Mouse (Mus musculus) heart, postnatal 4 days (tissue): ENCODE results near the gene Zp2. TPM values are rescaled to one million over a fixed set of nuclear protein-coding genes. Genes with fewer than 3 reads are reported as not detected.

Source experiments
- DNase-seq: peaks from one replicate; pipeline ENCODE4 v3.0.0; 2021
- total RNA-seq, 2 experiments: library from RNA; stranded (reverse); gene quantifications; 2 replicates each; pipeline ENCODE4 v1.2.3; 2021

The Zp2 gene
- under 1 TPM; 0.11 to 0.36 TPM for total RNA-seq

DNA sequence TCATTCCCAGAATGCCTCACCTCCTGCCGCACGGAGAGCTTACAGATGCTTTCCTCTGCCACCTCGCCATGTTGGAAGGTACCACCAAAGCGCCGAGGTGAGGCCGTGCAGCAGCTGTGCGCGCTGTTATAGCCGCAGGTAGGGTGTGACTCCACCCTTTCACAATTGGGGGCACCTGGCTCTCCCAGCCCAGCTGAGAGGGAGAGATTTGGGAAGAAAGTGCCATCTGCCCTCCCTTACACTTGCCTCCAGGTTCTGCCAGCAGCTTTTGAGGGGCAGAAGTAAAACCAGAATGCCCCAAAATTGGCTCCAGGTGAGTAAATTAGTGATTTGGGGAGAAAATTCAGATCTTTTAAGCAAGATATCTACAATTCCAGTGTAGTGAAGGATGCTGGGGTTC is at the start of gene Zp2:
Zp2 (minus strand) TSS at position 101 of the 400 bp plus-strand sequence.
- no peak for DNase-seq

GRCm38 (mm10) chr7:120192816-120193215 is 47.7 kb upstream of the Zp2 start:
- DNase-seq = no peak

DNA sequence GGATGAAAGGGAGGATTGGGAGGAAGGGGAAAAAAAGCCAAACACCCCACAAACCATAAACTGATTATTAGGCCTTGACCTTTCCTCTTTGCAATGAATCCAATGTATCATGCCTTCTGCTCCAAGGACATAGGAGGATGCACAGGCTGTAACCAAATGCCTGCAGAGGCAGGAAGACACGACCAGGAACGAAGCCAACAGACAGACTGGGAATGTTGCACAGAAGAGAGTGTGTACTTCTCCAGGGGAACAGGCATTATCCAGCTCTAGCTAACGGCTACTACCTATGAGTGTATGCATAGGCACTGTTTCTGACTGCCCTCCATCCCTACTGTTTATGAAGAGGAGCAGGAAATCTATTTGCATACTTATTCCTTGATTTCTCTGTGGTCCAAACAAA is 47.1 kb upstream of the Zp2 start:
- no peak for DNase-seq

DNA sequence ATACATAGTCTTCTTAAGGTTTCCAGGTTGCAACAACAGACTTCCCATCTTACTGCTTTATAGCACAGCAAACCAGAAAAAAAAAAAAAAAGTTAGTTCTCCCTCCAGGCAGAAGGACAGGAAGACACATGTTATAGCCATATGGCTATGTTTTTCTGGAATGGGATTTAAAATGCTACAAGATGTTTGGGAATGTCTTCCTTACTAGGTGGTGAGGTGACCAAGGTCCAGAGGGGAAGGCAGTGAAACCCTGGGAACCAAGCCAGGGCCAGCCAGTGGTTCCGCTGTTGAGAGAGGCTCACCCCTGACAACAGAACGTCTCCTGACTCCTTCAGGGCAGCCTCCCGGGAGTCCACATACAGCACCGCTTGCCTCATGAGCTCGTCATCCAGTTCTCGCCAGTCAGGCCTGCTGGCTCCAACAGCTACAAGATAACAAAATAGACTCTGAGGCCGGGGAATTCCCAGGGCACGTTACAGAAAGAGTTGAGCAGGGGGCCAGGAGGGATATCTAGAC is 45.1 kb upstream of the Zp2 start:
- DNase-seq = peak; percentile 23

GRCm38 (mm10) chr7:120189369-120190149 is 44.5 kb upstream of the Zp2 start:
- DNase-seq = no peak

GRCm38 (mm10) chr7:120188946-120189345 is 43.9 kb upstream of the Zp2 start:
- DNase-seq = no peak

GRCm38 (mm10) chr7:120182891-120183290 is 37.8 kb upstream of the Zp2 start:
- no peak for DNase-seq

DNA sequence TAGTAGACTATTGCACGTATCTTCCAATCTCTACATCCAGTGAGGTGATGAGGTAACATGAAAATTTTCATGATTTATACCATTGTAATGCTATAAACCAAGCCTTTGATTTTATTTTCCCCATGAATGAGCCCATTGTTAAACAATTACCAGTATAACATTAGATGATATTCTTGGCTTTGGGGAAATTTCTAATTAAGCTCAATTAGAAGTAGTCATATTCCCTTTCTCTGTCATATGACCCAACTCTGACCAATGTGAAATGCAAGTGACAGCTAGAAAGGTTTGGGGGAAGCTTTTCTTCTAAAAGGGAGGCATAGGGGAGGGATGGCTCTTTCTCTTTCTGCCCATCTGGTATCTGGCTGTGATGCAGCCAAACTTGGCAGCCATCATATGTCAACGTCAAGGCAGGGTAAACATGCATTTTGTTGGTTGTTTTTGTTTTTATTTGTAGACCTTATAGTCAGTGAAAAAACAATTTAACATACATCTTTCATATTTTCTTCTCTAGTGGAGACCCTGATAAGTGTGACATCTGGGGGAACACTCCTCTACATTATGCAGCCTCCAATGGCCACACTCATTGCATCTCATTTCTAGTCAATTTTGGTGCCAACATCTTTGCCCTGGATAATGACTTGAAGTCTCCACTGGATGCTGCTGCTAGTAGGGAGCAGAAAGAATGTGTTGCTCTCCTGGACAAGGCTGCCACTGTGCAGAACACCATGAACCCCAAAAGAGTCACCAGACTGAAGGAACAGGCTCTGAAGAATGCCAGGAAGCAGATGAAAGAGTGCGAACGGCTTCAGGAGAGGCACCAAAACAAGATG is 36.5 kb upstream of the Zp2 start:
- DNase-seq = no peak

- no peak for DNase-seq
These were observed 35.5 kb upstream of the Zp2 start for GRCm38 (mm10) chr7:120180547-120180946.

DNA sequence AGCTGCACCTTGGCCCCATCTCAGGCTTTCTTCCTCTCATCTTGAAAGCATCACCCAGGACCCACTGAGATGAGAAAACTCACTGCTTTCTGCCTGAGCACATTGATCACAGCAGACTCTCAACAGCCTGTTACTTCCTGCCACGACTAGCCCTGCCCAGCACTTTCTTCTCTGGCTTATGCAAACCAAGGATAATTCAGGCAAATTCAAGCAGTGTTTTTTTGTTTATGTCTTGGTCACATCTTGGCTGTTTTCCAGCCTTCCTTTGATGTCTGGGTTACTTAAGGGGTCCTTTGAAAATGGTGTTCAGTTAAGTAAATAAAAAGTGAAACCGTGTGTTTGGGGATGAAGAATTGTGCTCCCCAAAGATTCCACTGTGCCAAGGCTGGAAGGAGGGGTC is 33.8 kb upstream of the Zp2 start:
- no peak for DNase-seq

GRCm38 (mm10) chr7:120177611-120178010 is 32.5 kb upstream of the Zp2 start:
- DNase-seq = no peak

DNA sequence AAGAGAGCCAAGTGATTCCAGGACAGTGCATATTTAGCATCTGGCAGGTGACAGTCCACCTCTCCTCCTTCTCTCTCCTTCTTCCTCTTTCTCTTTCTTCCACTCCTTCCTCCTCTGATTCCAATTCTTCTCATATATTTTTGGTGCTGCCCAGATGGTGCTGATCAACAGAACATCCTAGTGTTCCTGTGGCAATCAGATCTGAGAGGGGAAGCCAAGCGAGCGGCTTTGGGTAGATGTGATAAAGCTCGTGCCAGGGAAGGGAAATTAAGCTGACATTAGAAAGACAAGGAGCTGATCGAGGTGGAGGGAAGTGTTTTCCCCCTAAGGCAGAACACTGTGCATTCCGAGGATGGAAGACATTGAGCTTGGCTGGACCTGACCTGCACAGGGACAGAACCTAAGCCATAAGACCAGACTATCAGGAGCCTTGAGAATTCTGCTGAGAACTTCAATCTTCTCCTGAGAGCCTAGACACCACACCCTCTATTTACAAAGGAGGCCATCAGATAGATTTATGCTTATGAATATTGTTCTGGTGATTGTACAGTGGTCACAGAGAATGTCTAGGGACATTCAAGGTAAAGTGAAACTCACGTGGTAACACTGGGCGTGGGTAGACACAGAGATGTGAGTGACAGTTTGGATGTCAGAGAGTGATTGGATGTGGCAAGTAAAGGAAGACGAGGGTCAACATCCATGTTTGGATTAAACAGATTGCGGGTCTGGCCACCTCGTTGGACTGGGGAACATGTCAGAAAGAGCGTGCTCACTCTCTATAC is 29.8 kb upstream of the Zp2 start:
- DNase-seq = no peak

DNA sequence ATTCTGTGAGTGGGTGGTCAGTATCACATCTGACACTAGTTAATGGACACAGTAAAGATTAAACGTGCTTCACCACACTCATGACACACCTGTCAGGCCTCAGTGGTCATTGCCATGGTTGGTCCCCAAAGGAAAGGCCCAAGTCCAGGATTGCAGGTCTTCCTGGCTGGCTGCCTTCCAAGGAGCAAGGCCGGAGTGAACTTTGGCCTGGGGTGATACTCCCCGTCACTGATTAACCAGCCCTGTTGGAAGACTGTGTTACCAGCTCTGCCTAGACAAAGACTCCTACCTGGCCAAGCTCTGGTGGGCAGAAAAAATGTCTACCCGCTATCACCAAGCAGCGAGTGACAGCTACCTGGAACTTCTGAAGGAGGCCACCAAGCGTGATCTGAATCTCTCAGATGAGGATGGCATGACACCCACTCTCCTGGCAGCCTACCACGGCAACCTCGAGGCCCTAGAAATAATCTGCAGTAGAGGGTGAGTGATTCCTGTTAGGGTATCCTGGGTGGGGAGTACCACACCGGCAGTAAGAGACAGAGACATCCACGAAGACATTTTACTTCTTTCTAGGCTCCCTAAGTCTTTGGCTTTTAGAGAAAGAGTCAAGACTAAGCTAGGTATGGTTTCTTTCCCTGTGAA is 28.6 kb upstream of the Zp2 start, which contains the start of gene Anks4b:
Anks4b (plus strand) TSS at position 256 of the 642 bp plus-strand sequence.
- DNase-seq = no peak

DNA sequence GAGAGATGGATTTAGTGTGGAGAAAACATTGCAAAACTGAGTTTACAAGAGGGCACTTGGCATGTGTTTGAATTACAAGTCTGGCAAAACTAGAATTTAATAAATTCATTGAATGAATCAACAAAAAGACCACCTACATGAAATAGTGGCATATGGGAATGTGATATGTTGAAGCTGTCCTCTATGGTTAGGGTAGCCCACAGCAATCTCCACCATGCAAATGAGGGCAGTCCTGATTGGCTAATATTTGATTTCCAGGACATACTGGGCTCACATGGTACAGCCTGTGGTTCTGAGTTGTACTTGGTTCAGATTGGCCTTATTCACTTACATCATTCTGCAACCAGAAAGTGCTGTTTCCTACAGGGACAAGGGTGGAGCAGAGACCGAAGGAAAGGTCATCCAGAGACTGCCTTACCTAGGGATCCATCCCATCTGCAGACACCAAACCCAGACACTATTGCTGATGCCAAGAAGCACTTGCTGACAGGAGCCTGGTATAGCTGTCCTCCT is 27.2 kb upstream of the Zp2 start:
- no peak for DNase-seq

GRCm38 (mm10) chr7:120163581-120164251 is 18.6 kb upstream of the Zp2 start:
- peak; percentile 10 for DNase-seq

DNA sequence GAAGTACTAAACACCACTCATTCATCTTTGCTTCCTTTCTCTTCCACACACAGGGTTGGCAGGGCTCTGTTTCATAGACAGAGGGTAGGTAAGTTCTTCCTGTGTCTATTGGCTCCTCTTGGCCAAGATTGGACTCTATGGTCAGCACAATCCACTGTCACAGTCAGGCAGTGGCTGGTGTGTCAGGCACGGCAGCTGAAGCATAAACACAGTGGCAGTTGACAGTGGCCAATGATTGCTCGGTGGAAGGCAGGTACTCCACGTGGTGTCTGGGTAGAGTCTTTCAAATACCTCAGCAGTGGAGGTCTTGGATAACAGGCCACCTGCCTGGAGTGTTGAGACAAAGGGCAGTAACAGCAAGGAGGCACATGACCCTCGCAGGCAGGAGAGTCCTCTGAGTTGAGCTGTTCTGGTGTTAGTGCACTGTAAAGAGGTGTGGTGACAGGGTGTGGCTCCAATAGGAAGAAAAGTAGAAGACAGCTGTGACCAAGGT is 13.1 kb upstream of the Zp2 start:
- no peak for DNase-seq

- no peak for DNase-seq
These were observed 12.5 kb upstream of the Zp2 start for GRCm38 (mm10) chr7:120157575-120158061.

DNA sequence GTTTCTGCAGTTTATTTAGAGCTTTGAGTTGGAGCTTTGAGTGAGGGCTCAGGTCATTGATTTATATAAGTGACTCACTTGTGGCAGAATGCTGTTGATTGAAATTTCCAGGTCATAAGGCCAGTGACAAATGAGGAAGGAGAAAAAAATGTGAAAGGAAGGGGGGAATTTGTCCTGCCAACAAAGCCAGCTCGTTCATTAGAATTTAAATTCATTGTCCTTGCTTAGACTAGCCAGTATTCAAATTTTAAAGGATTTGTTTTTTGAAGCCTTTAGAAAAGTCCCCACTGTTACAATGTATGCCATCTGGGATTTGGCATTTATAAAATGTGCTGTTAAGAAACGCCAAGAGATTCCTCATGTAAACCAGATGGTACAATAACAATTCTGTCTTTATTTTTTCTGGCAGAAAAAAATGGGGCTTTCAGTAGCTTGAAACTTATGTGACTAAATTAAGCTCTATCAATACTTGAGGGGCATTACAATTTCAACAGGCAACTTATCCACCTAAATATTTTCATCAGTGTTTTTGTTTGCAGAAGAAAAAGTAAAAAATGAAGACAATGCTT is 11.8 kb upstream of the Zp2 start:
- no peak for DNase-seq

DNA sequence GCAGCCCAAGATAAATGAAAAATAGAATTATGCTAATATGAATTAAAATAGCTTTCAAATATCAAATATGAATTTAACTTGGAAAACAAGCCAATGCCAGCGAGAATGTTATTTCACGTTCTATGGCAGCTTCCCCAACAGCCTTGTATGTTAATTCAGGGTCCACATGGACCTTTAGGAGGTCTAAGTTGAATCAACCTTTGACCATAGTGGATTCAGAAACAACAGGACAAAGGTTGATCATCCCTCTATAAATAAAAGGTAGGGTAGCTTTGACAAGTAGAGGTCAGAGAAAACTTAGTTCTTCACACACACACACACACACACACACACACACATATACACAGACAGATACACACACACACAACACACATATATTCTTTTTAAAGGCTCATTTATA is 5.8 kb upstream of the Zp2 start:
- no peak for DNase-seq

- DNase-seq = no peak
These were observed 5.2 kb upstream of the Zp2 start for GRCm38 (mm10) chr7:120150257-120150656.

DNA sequence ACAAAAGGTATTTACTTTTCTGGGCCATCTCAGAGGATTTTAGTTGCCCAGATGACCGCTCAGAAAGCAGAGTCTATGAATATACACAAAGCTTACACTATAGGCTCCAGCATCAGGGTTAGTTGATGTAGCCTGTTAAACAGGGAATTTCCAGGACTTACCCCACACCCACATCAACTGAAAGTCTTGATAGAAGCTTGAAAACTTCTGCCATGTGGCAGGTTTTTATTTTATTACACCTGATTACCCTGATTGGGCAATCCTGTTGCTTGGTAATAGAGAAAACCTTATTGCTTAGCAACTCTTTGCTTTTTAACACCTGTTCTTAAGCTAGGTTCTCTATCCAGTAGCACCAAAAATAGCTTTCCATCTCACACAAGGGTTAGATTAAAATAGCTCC is 2.3 kb downstream of the Zp2 start:
- DNase-seq = no peak
